Mouse (Mus musculus): ENCODE measurements around the gene Slc38a1.

Slc38a1 gene

DNA sequence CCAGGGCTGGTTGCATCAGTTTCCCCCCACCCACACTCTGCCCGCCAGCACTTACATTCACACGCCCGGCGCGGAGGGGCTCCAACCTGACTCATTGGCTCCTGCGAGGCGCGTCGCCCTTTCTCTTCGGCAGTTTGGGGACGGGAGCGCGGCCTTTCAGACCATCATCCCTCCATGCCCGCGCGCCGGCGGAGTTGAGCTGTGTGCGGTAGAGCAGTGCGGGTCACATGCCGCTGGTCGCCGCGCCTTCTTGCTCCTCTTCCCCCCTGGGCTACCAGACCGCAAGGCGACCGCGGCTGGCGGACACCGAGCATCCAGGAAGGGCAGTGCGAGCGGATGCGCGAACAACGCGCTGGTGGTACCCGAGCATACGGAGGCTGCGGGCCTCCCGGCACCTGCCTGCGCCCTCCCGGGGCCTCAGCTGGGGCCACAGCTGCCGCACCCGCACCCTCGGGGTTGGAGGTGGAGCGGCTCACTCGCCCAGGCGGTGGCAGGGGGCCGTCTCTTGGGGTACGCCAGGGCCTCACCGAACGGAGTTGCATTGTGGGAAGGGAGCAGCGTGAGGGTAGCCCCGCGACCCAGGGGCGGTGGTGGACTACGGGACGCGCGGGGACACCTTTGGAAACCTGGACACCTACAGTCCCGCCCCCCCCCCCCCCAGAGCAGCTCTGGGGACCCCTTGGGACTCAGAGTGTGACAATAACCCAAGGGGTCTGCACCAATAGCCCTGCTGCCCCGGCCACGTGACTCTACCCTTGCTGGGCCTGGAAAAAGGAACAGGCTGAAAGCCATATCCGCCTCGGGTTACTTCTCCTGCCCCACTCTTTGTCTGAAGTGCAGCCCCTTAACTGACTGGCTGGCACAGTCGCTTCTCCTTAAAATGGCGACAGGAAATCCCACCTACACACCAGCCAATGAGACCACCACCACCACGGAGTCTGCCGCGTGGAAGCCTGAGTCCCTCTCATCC, at the start of gene Slc38a1:
Gene Slc38a1, minus strand, starts transcription at position 478 of the 970 bp plus-strand sequence.
- peak; percentile 89 for DNase-seq (ENCODE audit: extremely low spot score, low spot score)

DNA sequence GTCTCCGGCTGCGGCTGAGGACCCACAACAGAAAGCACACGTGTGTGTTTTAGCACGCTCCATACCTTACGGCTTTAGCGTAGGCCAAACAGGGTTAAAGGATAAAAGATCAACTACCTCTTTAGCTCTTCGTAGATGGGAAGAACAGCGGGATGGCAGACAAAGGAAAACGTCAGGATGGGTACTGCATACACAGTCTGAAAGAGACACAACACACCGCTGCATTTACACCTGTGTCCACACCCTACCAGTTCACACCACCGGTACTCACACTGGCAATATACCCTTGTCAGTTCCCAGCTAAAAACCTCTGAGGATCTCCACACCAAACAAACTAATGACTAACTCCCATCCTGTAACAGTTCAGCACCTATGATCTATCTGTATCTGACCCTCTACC, 49.7 kb upstream of the Slc38a1 start:
- no peak for DNase-seq (ENCODE audit: extremely low spot score, low spot score)

DNA sequence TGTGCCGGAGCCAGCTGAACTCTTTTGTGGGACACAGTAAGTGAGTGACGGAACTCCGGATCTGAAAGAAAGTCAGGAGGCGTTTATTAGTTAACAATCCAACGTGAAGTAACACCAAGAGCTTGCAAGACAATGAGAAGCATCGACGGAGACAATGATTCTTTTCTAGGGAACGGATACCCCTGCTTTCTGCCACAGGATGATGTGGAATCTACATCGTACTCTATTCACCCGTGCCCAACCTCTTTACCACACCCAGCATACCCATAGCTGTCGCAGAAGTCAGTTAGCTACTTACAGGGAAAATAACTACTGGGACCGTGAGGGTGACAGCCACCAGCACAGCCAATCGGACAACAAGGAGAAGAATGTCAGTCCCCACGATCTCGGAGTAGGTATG, 48.7 kb upstream of the Slc38a1 start:
- DNase-seq (ENCODE audit: extremely low spot score, low spot score) = no peak

GRCm38 (mm10) chr15:96690829-96691228, 48.1 kb upstream of the Slc38a1 start:
- DNase-seq (ENCODE audit: extremely low spot score, low spot score) = no peak

DNA sequence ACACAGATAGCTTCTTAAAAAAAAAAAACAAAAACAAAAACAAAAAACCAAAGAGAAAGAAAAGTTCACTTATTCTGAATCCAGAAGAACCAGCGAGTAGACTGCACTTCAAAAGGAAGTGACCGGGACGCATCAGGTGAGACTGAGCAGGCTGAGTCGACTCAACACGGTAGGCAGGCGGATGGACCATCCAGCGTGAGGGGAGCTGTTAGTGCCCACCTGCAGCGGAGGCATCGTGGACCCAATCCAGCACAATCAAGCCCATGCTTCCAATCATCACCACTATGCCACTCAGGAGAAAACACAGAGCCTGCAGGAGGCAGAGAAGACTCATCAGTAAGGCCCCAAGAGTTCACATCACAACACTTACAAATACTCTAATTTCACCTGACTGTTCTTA, 47.2 kb upstream of the Slc38a1 start:
- no peak for DNase-seq (ENCODE audit: extremely low spot score, low spot score)

DNA sequence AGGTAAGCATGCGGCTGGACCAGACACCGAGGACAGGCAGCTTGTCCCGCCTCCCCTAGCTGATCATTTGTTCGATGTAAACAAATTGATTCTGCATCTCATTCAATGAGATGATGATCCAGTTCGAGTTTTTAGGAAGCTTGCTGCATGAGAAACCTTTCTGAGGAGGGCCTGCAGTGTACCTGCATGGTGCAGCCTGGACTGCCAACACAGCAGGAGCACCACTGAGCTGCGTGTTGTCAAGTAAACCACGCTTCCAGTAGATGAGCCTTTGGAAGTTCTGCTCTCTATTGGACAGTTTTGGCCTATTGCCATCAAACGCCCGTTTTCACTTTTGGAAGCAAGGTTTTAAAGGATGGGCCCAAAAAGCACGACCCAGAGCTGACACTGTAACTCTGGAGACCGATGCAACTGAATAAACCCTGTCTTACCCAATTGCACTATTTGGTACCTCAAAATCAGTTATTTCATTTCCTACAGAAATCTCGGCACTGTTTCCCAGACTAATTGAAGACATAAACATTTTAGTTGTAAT, 46.1 kb upstream of the Slc38a1 start:
- DNase-seq (ENCODE audit: extremely low spot score, low spot score) = no peak

- no peak for DNase-seq (ENCODE audit: extremely low spot score, low spot score)
These were observed 45.3 kb upstream of the Slc38a1 start for GRCm38 (mm10) chr15:96688036-96688435.

- DNase-seq (ENCODE audit: extremely low spot score, low spot score) = no peak
These were observed 44.7 kb upstream of the Slc38a1 start for GRCm38 (mm10) chr15:96687366-96687765.

DNA sequence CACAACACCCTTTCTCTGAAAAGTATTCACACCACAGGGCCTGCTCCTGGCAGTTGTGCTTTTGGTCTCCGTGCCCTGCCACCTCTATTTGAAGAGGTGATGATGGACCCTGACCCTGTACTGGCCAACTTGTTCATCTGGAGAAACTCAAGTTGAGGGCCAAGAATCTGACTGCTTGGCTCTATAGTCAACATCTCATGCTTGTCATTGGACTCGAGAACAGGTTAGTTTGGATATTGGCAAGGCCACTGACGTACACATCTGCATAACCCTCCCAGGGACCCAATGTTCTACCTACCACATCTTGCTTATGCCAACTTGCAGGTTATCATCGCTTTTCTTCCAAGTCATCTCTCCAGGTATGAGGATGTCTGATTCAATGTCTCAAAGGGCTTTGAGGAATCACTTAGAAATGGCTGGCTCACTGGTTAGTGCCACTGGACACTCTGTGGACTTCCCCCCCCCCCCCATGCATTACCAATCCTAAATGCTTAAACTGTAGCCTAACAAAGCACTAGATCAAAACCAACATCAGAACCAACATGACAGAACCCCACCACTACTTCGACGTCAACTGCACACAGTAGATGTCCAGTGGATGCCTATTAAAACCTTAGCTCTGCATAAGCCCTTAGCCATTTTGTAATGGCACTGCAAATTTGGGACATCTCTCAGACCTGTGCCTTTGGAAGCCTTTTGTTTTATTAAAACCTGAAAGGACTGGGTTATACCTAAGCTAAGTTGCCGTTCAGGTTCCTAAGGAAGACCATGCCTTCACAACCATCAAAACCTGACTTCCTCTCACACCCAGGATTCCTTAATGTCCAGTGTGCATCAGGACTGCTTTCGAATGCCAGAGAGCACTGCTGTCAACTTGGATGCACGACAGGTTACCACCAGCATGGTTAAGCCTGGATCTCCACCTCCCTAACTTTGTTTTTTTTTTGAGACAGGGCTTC, 43.8 kb upstream of the Slc38a1 start:
- no peak for DNase-seq (ENCODE audit: extremely low spot score, low spot score)

GRCm38 (mm10) chr15:96685273-96685672, 42.6 kb upstream of the Slc38a1 start:
- DNase-seq (ENCODE audit: extremely low spot score, low spot score) = no peak

GRCm38 (mm10) chr15:96684132-96684830, 41.6 kb upstream of the Slc38a1 start:
- DNase-seq (ENCODE audit: extremely low spot score, low spot score) = no peak

DNA sequence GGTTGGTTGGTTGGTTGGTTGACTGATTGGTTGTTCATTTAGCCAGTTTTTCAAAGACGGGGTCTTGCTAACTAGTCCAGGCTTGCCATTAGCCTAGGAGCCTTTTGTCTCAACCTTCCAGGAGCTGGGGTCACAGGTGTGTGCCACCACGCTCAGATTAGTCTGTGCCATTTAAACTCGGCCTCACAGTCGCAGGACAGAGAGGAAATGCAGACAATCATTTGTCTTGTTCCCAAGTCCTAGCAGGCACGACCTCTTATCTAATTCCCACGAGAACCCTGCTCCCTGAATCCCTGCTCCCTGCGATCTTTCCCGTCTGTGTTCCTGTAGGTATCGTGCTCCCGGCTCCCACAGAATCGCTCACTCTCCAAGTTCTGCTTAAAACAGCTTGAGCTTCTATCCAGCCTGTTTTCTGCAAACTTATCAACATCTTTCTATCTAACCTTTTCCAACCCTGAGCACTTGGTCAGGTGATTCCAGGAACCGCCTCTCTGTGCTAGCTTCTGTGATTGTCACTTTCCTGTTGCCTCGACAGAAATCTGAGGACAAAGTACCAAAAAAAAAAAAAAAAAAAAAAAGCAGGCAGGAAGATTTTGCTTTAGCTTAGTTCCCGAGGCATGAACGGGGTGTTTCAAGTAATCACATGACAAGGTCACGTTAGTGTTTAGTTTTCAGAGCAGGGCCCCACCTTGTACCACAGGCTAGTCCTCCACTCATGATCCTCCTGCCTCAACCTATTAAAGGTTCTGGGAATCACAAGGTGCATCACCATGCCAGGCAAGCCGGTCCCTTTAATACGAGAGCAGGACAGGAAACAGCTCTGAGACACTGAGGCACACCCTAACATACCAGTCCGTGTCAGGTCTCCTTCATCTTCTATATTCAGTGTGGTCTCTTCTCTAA, 36.4 kb upstream of the Slc38a1 start:
- DNase-seq (ENCODE audit: extremely low spot score, low spot score) = no peak

DNA sequence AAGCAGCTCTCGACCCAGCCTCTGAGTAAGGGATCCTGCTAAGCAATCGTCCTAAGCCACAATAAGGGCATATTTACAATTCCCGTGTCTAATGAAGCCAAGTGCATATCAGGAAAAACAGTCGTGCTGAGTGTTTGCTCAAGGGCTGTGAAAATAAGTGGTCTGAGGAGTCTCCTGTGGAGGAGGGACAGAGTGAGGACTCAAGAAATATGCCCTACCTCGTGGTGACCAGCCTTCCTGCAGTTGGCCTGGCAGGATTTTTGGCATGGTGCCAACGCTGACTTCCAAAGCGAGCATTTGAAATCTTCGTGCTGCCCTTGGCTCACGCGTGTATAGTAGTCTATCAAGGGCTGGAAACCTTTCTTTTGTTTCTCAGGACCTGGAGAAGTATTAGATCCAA, 33.8 kb upstream of the Slc38a1 start:
- no peak for DNase-seq (ENCODE audit: extremely low spot score, low spot score)

GRCm38 (mm10) chr15:96675744-96676143, 33.0 kb upstream of the Slc38a1 start:
- no peak for DNase-seq (ENCODE audit: extremely low spot score, low spot score)

GRCm38 (mm10) chr15:96675055-96675454, 32.3 kb upstream of the Slc38a1 start:
- DNase-seq (ENCODE audit: extremely low spot score, low spot score) = no peak

DNA sequence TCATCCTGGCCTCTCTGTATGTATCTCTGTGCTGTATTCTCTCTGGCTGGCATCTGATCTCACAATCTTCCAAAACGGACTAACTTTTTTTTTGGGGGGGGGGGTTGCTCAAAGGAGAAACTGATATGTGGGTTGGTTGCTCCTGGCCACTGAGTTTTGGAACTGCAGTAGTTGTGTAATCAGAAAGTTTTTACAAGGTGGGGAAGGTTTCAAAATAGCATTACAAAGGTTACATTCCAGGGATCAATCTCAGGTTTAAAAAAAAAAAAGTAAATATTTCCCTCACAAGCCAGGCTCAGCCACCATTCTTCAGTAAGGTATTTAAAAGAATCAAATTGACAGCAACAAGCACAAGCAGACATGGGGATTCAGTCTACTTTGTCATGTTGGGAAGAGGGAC, 31.4 kb upstream of the Slc38a1 start:
- no peak for DNase-seq (ENCODE audit: extremely low spot score, low spot score)

- no peak for DNase-seq (ENCODE audit: extremely low spot score, low spot score)
These were observed 27.0 kb upstream of the Slc38a1 start for GRCm38 (mm10) chr15:96669721-96670120.

GRCm38 (mm10) chr15:96666663-96667062, 23.9 kb upstream of the Slc38a1 start:
- peak; percentile 64 for DNase-seq (ENCODE audit: extremely low spot score, low spot score)

- peak; percentile 44 for DNase-seq (ENCODE audit: extremely low spot score, low spot score)
These were observed 23.2 kb upstream of the Slc38a1 start for GRCm38 (mm10) chr15:96665889-96666288.

- DNase-seq (ENCODE audit: extremely low spot score, low spot score) = no peak
These were observed 18.0 kb upstream of the Slc38a1 start for GRCm38 (mm10) chr15:96660590-96661141.
